Mouse (Mus musculus): Measurements from ENCODE around the gene Polr2e. TPM values are rescaled to one million over a fixed set of nuclear protein-coding genes. Genes with fewer than 3 reads are reported as not detected.

Gene Polr2e
- 85.5 and 101 TPM in 2 replicates for total RNA-seq (2017)

DNA sequence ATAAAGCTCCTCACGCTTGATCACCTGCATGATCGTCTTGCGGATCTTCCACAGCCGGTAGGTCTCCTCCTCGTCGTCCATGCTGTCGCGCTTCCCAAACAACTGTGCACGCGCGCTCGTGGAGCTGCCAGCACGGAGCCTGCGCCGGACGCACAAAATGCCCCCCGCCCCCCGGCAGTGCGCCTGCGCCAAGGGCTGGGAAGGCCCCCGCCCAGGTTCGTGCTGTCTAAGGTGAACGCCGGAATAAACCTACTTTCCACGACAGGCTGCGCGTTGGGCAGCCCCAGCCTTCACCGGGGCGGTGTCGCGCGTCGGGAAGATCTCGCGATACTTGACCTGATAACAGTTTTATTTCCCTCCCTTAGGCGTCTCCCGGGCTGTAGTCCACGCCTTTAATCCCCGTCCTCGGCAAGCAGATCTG is at the start of gene Polr2e:
Polr2e (minus strand) TSS at position 237 of the 421 bp plus-strand sequence.
- peak; percentile 90 to 95 for ATAC-seq (replicated peaks in 1 of 2; ENCODE audit: insufficient read depth in 1 of 2, low FRiP score in 2 of 2, low TSS enrichment in 1 of 2, low read depth in 1 of 2, poor library complexity in 2 of 2, severe bottlenecking in 2 of 2)

GRCm38 (mm10) chr10:80089146-80089545 is 49.6 kb upstream of the Polr2e start:
- no peak for ATAC-seq (replicated peaks in 1 of 2; ENCODE audit: insufficient read depth in 1 of 2, low FRiP score in 2 of 2, low TSS enrichment in 1 of 2, low read depth in 1 of 2, poor library complexity in 2 of 2, severe bottlenecking in 2 of 2)

DNA sequence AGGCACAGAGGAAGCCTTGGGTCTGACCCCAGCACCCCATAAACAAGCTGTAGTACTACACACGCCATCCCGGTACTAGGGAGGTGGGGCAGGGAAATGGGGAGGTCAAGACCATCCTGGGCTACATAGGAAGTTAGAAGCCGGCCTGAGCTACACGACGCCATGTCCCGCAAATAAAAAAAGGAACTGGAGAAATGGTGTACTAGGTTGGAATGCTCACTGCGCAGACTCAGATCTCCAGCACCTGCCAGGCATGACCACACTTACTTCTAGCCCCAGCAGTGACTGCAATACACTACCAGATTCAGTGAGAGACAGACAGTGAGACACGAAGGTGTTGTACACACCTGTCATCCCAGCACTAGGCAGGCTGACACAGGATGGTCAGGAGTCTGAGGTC is 47.9 kb upstream of the Polr2e start:
- ATAC-seq (replicated peaks in 1 of 2; ENCODE audit: insufficient read depth in 1 of 2, low FRiP score in 2 of 2, low TSS enrichment in 1 of 2, low read depth in 1 of 2, poor library complexity in 2 of 2, severe bottlenecking in 2 of 2), result peak; percentile 23 to 26; a peak in 1 of 4 replicates

- peak; percentile 71 to 78 for ATAC-seq (replicated peaks in 1 of 2; ENCODE audit: insufficient read depth in 1 of 2, low FRiP score in 2 of 2, low TSS enrichment in 1 of 2, low read depth in 1 of 2, poor library complexity in 2 of 2, severe bottlenecking in 2 of 2)
Observed at GRCm38 (mm10) chr10:80086847-80087246, 47.3 kb upstream of the Polr2e start.

DNA sequence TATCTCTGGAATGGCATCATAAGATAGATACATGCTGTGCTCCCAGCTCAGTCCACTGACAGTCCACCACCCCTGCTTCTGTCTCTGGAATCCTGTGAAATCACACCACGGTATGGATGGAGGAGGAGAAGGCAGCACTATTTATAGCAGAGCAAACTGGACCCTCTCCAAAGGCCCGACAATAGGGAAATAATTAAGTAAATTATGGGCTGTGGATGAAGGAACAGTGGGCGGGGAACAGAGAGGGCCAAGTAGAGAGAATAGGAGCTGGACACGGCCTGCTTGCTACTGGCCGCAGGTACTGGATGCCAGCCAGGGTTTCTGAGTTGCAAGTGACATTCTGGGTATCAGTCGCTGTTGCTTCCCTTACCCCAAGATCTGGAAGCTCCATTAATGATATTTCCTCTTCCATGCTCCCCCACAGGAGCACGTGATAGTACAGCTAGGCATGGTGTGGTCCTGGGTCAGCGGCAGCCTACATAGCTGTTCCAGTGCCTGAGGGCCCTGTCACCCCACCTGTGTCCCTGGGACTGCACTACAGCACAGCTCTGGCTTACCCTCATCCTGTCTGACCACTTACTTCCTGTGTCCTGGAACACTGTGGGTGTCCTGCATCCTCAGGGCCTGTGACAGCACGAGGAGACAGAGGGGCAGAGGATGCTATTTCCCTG is 45.4 kb upstream of the Polr2e start:
- no peak for ATAC-seq (replicated peaks in 1 of 2; ENCODE audit: insufficient read depth in 1 of 2, low FRiP score in 2 of 2, low TSS enrichment in 1 of 2, low read depth in 1 of 2, poor library complexity in 2 of 2, severe bottlenecking in 2 of 2)

GRCm38 (mm10) chr10:80081075-80081474 is 41.5 kb upstream of the Polr2e start:
- no peak; a peak in 1 of 4 replicates for ATAC-seq (replicated peaks in 1 of 2; ENCODE audit: insufficient read depth in 1 of 2, low FRiP score in 2 of 2, low TSS enrichment in 1 of 2, low read depth in 1 of 2, poor library complexity in 2 of 2, severe bottlenecking in 2 of 2)

GRCm38 (mm10) chr10:80080396-80081070 is 40.9 kb upstream of the Polr2e start:
- no peak for ATAC-seq (replicated peaks in 1 of 2; ENCODE audit: insufficient read depth in 1 of 2, low FRiP score in 2 of 2, low TSS enrichment in 1 of 2, low read depth in 1 of 2, poor library complexity in 2 of 2, severe bottlenecking in 2 of 2)

- no peak for ATAC-seq (replicated peaks in 1 of 2; ENCODE audit: insufficient read depth in 1 of 2, low FRiP score in 2 of 2, low TSS enrichment in 1 of 2, low read depth in 1 of 2, poor library complexity in 2 of 2, severe bottlenecking in 2 of 2)
Observed at GRCm38 (mm10) chr10:80078366-80078765, 38.8 kb upstream of the Polr2e start.

DNA sequence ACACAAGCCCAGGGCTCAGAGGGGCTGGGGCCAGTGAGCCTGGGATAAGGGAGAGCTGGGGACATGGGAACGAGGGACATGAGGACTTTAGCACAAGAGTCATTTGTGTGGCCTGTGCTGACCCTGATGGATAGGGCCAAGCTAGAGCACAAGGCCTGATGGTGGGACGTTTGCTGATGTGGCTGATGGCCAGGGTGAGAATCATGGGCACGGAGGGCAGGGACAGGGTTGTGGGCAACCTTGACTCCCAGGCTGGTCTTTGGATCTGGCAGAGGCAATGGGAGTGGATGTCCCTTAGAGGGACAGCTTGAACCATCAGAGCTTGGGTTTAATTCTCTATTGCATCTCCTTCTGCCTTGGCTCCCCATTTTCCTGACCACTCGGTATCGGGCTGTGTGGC is 37.7 kb upstream of the Polr2e start:
- no peak for ATAC-seq (replicated peaks in 1 of 2; ENCODE audit: insufficient read depth in 1 of 2, low FRiP score in 2 of 2, low TSS enrichment in 1 of 2, low read depth in 1 of 2, poor library complexity in 2 of 2, severe bottlenecking in 2 of 2)

DNA sequence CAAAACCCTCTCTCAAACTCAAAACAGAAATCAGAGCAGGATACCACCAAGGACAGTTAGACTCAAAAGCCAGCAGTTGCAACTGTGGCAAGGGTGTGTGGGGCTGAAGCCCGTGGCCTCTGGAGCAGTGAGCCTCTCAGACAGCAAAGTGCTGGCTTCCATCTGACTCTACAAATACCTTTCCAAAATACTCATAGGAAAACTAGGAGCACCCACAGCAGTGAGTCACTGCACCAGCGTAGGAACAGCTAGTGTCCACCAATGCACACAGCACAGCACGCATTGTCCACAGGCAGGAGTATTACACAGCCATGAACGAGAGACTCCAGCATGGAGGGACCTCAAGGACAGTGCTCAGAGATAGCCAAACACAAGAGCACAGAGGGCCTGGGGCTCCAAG is 36.8 kb upstream of the Polr2e start:
- no peak for ATAC-seq (replicated peaks in 1 of 2; ENCODE audit: insufficient read depth in 1 of 2, low FRiP score in 2 of 2, low TSS enrichment in 1 of 2, low read depth in 1 of 2, poor library complexity in 2 of 2, severe bottlenecking in 2 of 2)

DNA sequence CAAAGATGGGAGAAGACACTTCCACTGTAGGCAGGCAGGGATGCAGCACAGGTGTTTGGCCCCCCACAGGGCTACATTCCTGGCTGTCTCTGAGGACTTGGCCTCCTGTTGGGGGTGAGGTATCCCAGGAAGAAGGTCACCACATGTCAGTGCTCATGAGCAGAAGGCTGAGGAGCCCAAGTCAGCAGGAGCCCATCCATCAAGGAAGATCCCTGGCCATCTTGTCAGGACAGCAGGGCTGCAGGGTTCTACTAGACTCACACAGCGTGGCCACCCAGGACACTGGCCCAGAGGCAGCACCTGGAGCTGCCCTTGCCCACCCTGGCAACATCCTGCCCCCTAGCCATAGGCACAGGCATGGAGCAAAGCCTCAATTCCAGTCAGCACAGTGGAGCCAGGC is 36.3 kb upstream of the Polr2e start:
- no peak for ATAC-seq (replicated peaks in 1 of 2; ENCODE audit: insufficient read depth in 1 of 2, low FRiP score in 2 of 2, low TSS enrichment in 1 of 2, low read depth in 1 of 2, poor library complexity in 2 of 2, severe bottlenecking in 2 of 2)

DNA sequence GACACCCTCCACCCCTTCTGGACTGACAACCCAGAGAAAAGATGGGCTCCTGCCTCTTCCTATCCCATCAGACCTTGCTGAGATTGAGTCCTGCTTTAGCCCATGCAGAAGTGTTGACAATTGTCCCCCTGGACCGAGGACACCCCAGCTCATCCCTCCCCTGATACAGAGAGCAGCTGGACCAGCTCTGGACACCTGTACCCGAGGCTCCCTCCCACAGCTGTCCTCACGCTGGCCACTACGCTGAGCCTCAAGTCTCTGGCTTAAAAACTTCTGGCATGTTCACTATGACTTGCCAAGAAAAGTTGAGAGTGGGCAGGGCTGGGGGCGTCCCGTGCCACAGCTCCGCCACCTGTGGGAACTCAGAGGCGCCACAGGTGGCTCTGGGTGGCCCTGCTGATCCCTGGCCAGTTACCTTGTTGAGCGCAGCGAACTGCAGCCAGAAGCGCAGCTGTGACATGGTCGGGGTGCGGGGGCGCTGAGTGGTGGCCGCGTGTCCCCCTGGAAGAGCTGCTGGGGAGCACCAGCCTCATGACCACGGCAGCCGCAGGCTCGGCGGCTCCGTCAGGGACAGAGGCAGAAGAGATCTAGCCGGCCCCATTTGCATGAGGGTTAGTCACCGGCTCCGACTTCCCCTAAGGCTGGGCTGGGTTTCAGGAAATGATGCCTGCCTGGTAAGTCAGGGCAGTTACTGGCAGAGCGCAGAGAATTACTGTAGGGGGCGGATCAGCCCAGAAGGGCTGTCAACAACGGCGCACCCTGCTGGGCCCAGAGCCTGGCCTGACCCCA is 35.4 kb upstream of the Polr2e start:
- ATAC-seq (replicated peaks in 1 of 2; ENCODE audit: insufficient read depth in 1 of 2, low FRiP score in 2 of 2, low TSS enrichment in 1 of 2, low read depth in 1 of 2, poor library complexity in 2 of 2, severe bottlenecking in 2 of 2), result peak; percentile 79 to 83

- ATAC-seq (replicated peaks in 1 of 2; ENCODE audit: insufficient read depth in 1 of 2, low FRiP score in 2 of 2, low TSS enrichment in 1 of 2, low read depth in 1 of 2, poor library complexity in 2 of 2, severe bottlenecking in 2 of 2), result no peak
Observed at GRCm38 (mm10) chr10:80072623-80073489, 33.3 kb upstream of the Polr2e start.

GRCm38 (mm10) chr10:80071516-80071900 is 31.9 kb upstream of the Polr2e start:
- ATAC-seq (replicated peaks in 1 of 2; ENCODE audit: insufficient read depth in 1 of 2, low FRiP score in 2 of 2, low TSS enrichment in 1 of 2, low read depth in 1 of 2, poor library complexity in 2 of 2, severe bottlenecking in 2 of 2), result no peak

DNA sequence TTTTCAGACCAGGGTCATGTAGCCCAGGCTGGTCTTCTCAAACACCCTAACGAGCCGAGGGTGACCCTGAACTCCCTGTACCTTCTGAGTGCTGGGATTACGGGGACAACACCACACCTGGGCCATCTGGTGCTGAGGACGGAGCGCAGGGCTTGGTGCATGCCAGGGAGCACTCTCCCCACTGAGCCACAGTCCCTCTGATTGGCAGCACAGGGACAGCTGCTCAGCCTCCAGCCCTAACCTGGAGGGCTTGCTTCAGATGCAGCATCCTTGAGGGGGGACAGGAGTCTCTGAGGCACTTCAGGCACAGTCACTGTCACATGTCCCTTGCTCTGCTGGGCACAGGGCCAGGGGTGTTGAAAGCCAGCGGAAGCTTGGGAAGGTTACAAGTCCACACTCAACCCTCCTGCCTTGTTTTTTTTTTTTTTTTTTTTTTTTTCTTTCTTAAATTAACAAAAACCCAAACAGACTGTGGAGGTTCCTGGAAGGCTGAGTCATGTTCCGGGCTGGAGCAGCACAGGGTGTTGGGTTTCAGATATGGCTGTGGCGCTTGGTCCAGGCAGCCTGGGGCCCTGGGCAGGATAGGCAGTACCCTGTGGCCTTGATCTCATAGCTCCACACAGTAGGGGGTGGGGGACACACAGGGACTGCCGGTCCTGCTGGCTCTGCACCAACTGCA is 31.4 kb upstream of the Polr2e start:
- peak; percentile 59 to 61 for ATAC-seq (replicated peaks in 1 of 2; ENCODE audit: insufficient read depth in 1 of 2, low FRiP score in 2 of 2, low TSS enrichment in 1 of 2, low read depth in 1 of 2, poor library complexity in 2 of 2, severe bottlenecking in 2 of 2)

DNA sequence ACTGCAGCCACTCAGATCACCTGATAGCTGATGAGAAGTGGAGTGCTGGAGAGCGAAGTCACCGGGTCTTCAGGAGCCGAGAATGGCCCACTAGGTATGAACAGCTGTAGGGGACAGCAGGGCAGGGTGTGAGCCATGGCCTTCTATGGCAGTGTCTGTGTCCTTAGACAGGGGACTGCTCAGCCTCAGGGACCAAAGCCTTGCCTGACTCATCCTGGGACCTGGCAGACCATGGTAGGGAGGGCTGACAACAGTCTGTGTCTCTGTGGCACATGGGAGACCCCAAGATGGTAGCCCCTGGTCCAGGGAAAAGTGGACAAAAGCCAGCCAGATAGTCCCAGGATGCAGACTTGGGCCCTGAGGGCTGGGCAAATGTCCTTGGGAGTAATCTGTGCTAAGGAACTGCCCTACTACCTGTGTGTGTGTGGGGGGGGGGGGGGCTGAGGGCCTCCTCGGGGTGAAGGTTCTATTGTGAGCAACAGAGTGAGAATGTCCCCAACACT is 30.4 kb upstream of the Polr2e start:
- no peak for ATAC-seq (replicated peaks in 1 of 2; ENCODE audit: insufficient read depth in 1 of 2, low FRiP score in 2 of 2, low TSS enrichment in 1 of 2, low read depth in 1 of 2, poor library complexity in 2 of 2, severe bottlenecking in 2 of 2)

DNA sequence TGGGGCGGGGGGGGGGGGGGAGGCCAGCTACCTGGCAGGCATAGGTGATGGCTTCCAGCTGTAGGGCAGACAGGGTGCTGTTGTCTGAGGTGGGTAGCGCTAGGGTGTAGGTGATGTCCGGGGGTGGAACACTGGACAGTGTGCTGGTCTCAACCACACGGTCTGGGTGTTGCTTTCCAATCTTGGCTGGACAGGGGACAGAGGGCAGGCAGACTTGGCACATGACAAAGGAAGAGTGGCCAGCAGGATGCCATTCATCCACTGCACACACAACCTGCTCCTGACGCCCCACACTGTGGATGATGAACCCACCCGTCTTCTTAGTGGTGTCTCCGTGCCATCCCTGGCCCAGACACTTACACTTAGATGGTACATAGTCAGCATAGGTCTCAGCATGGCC is 29.7 kb upstream of the Polr2e start:
- ATAC-seq (replicated peaks in 1 of 2; ENCODE audit: insufficient read depth in 1 of 2, low FRiP score in 2 of 2, low TSS enrichment in 1 of 2, low read depth in 1 of 2, poor library complexity in 2 of 2, severe bottlenecking in 2 of 2), result no peak

All from hematopoietic stem cell, adult 5-6 weeks (primary cell).